Mouse (Mus musculus) heart, embryonic 14.5 days (tissue): ENCODE results near the gene Cav2. TPM values are rescaled to one million over a fixed set of nuclear protein-coding genes. Genes with fewer than 3 reads are reported as not detected.

Experiments used
- ATAC-seq: fragments of 200-750 bp; cut with Nextera tagmentation; 2 replicates; pipeline ENCODE4 v1.8.0; 2017; ENCODE audit warnings: low read depth, moderate TSS enrichment; ENCODE audit not compliant: insufficient number of reproducible peaks, insufficient read depth, low FRiP score
- H3K27ac ChIP-seq, 2 experiments: fragments of 200-500 bp in 1 of 2; fragments of 300-500 bp in 1 of 2; sonication (generic) in 1 of 2; replicated peaks in 1 of 2; 2 replicates each; pipeline ENCODE4 v1.5.1; 2012 to 2014; ENCODE audit warnings: low read depth in 2 of 2, low read length in 2 of 2, control low read depth in 1 of 2, mild to moderate bottlenecking in 1 of 2, mixed read lengths in 1 of 2; ENCODE audit not compliant: control insufficient read depth in 1 of 2, insufficient read depth in 1 of 2
- H3K27me3 ChIP-seq: fragments of 300-500 bp; sonication (generic); 2 replicates; pipeline ENCODE4 v1.6.1; 2014; ENCODE audit warnings: mild to moderate bottlenecking, low read length, control low read depth; ENCODE audit not compliant: control insufficient read depth, insufficient read depth
- H3K36me3 ChIP-seq: fragments of 300-500 bp; sonication (generic); 2 replicates; pipeline ENCODE4 v1.6.1; 2014; ENCODE audit warnings: mild to moderate bottlenecking, control low read depth, low read length, mixed read lengths; ENCODE audit not compliant: control insufficient read depth, insufficient read depth
- H3K4me1 ChIP-seq, 2 experiments: fragments of 200-500 bp in 1 of 2; fragments of 300-500 bp in 1 of 2; sonication (generic) in 1 of 2; 2 replicates each; pipeline ENCODE4 v1.6.1; 2012 to 2014; ENCODE audit warnings: low read length in 2 of 2, control low read depth in 1 of 2, mixed read lengths in 1 of 2; ENCODE audit not compliant: control insufficient read depth in 2 of 2, insufficient read depth in 2 of 2
- H3K4me2 ChIP-seq: fragments of 300-500 bp; sonication (generic); 2 replicates; pipeline ENCODE4 v1.6.1; 2014; ENCODE audit warnings: mild to moderate bottlenecking, low read length
- H3K4me3 ChIP-seq, 2 experiments: fragments of 200-500 bp in 1 of 2; fragments of 300-500 bp in 1 of 2; sonication (generic) in 1 of 2; 2 replicates each; pipeline ENCODE4 v1.5.1; 2012 to 2014; ENCODE audit warnings: low read length in 2 of 2, mild to moderate bottlenecking in 2 of 2, control low read depth in 1 of 2, low read depth in 1 of 2, moderate library complexity in 1 of 2; ENCODE audit not compliant: control insufficient read depth in 1 of 2, insufficient read depth in 1 of 2
- H3K9ac ChIP-seq: fragments of 300-500 bp; sonication (generic); 2 replicates; pipeline ENCODE4 v1.6.1; 2014; ENCODE audit warnings: mild to moderate bottlenecking, low read length
- H3K9me3 ChIP-seq: fragments of 300-500 bp; sonication (generic); 2 replicates; pipeline ENCODE4 v1.6.1; 2016; ENCODE audit warnings: low read length, control low read depth; ENCODE audit not compliant: control insufficient read depth
- WGBS: fragments of 180-500 bp; shearing (Covaris S2); extraction: QIAGEN DNeasy Blood & Tissue Kit; methylation state at CpG from one replicate; pipeline ENCODE4 v1.1.7; 2014; 5-methylcytosine and 5-hydroxymethylcytosine counted together
- polyA plus RNA-seq: library from polyadenylated mRNA; unstranded; fragments of >200 nt; fragmentation: Nextera tagmentation; extraction: Ambion mirVana; gene quantifications from 2 replicates; pipeline ENCODE4 v1.2.1, GENCODE M21; 2014

Gene Cav2
- polyA plus RNA-seq, 1 experiment from 2014 or later: 35.8 TPM

GRCm38 (mm10) chr6:17314241-17314640 is 33.3 kb downstream of the Cav2 start:
- Histone ChIP-seq H3K9me3 (no peaks in the 10 kb centered on the region), H3K4me2 (no peak overlapping the region), H3K9ac (no peak overlapping the region), H3K4me1 (peaks cover 7 to 14% of the 10 kb centered on the region in 2 experiments), H3K4me3 (no peak overlapping the region), H3K27me3 (no peaks in the 10 kb centered on the region), H3K36me3 (no peaks in the 10 kb centered on the region), H3K27ac (no peak overlapping the region)
- ATAC-seq: no peak
- 81% methylated on average over 2 of the region's 2 CpGs for WGBS

GRCm38 (mm10) chr6:17314659-17315616 is 34.0 kb downstream of the Cav2 start:
- peaks cover 7 to 14% of the 10 kb centered on the region in 2 experiments for H3K4me1 ChIP-seq
- H3K27me3 ChIP-seq: no peaks in the 10 kb centered on the region
- WGBS: 76% methylated on average over 5 of the region's 5 CpGs
- no peak overlapping the region for H3K4me2 ChIP-seq
- H3K9ac ChIP-seq: no peak overlapping the region
- no peaks in the 10 kb centered on the region for H3K36me3 ChIP-seq
- H3K27ac ChIP-seq: no peak overlapping the region
- H3K4me3 ChIP-seq: no peak overlapping the region
- H3K9me3 ChIP-seq: no peaks in the 10 kb centered on the region
- ATAC-seq: no peak

GRCm38 (mm10) chr6:17316294-17317166 is 35.5 kb downstream of the Cav2 start:
- H3K27ac ChIP-seq: peak overlapping the region; percentile 53 to 58; a peak in 3 of 4 replicates
- H3K4me3 ChIP-seq: no peak overlapping the region
- H3K9me3 ChIP-seq: no peaks in the 10 kb centered on the region
- peaks cover 7 to 14% of the 10 kb centered on the region in 2 experiments for H3K4me1 ChIP-seq
- H3K27me3 ChIP-seq: no peaks in the 10 kb centered on the region
- no peak overlapping the region for H3K4me2 ChIP-seq
- no peak overlapping the region for H3K9ac ChIP-seq
- H3K36me3 ChIP-seq: 0 out of 2 replicates have a peak, but pooled peaks cover 4% of the 10 kb centered on the region
- WGBS: 60% methylated on average over 15 of the region's 15 CpGs
- ATAC-seq: no peak

- no peaks in the 10 kb centered on the region for H3K27me3 ChIP-seq
- no peak overlapping the region for H3K4me2 ChIP-seq
- H3K36me3 ChIP-seq: 0 out of 2 replicates have a peak, but pooled peaks cover 4% of the 10 kb centered on the region
- H3K4me3 ChIP-seq: no peak overlapping the region
- H3K27ac ChIP-seq: peak overlapping the region; percentile 10 to 20; a peak in 2 of 4 replicates
- H3K9me3 ChIP-seq: no peaks in the 10 kb centered on the region
- no peak overlapping the region for H3K9ac ChIP-seq
- WGBS: 41% methylated on average over 1 of the region's 1 CpGs
- H3K4me1 ChIP-seq: peaks cover 7 to 14% of the 10 kb centered on the region in 2 experiments
- no peak for ATAC-seq
These were observed 36.2 kb downstream of the Cav2 start for GRCm38 (mm10) chr6:17317167-17317524.

- ATAC-seq: no peak
- no peak overlapping the region for H3K27ac ChIP-seq
These were observed 37.0 kb downstream of the Cav2 start for GRCm38 (mm10) chr6:17317944-17318343.

GRCm38 (mm10) chr6:17321976-17322375 is 41.0 kb downstream of the Cav2 start:
- peaks cover 4 to 11% of the 10 kb centered on the region in 2 experiments for H3K4me1 ChIP-seq
- 0 out of 2 replicates have a peak, but pooled peaks cover 7% of the 10 kb centered on the region for H3K36me3 ChIP-seq
- no peaks in the 10 kb centered on the region for H3K9me3 ChIP-seq
- no peaks in the 10 kb centered on the region for H3K27me3 ChIP-seq
- H3K27ac ChIP-seq: no peak overlapping the region
- no peak for ATAC-seq
- no peak overlapping the region for H3K9ac ChIP-seq
- H3K4me2 ChIP-seq: no peak overlapping the region
- 68% methylated on average over 6 of the region's 6 CpGs for WGBS
- H3K4me3 ChIP-seq: no peak overlapping the region

More at GRCm38 (mm10) chr6:17317944-17318343, 37.0 kb downstream of the Cav2 start:
- Histone ChIP-seq H3K36me3 (0 out of 2 replicates have a peak, but pooled peaks cover 4% of the 10 kb centered on the region), H3K27me3 (no peaks in the 10 kb centered on the region), H3K4me3 (no peak overlapping the region), H3K9me3 (no peaks in the 10 kb centered on the region), H3K9ac (no peak overlapping the region), H3K4me2 (no peak overlapping the region), H3K4me1 (peaks cover 7 to 14% of the 10 kb centered on the region in 2 experiments)
- 62% methylated on average over 1 of the region's 1 CpGs for WGBS

GRCm38 (mm10) chr6:17327216-17327615 is 46.2 kb downstream of the Cav2 start:
- no peak; the same call in 1 of the 2 replicates for ATAC-seq
- 0 out of 2 replicates have a peak, but pooled peaks cover 3% of the 10 kb centered on the region for H3K36me3 ChIP-seq
- H3K27me3 ChIP-seq: no peaks in the 10 kb centered on the region
- H3K4me2 ChIP-seq: peak overlapping the region; percentile 57
- 0 out of 2 replicates have a peak overlapping the region, but pooled peaks have one; percentile 3 for H3K9ac ChIP-seq
- WGBS: 22% methylated on average over 11 of the region's 11 CpGs
- H3K4me3 ChIP-seq: peak overlapping the region in 1 of 2 experiments; percentile 9; a peak in 1 of 4 replicates
- peaks cover 5 to 6% of the 10 kb centered on the region in 2 experiments; a peak in 3 of 4 replicates for H3K4me1 ChIP-seq
- H3K9me3 ChIP-seq: no peaks in the 10 kb centered on the region
- no peak overlapping the region for H3K27ac ChIP-seq
